Mouse (Mus musculus): Measurements from ENCODE around the gene Ficd.
"Not testable (repeated sequence)": the region's sequence is repeated elsewhere in the genome, so short reads cannot be mapped to it uniquely, and the experiment has no call there.

Gene Ficd

DNA sequence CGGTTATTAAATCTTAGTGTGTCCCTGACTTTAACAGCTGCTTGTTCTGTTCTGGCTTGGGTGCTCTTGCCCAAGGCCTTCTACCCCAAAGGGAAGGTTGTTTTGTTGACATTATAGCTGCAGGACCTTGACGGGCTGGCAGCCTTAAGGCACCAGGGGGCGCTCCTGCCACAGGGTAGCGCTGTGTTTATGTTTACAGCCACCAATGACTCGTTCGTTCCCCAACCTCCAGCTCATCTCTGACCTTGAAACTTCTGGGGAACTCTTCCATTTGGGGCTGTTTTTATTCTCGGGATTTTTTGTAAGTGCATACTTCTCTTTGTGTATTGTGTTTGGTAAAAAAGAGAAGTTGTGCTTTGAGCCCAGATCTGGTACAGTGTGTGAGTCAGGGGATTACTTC lies 38.1 kb downstream of the Ficd start:
- DNase-seq (ENCODE audit: low read depth, low spot score): peak; percentile 91

DNA sequence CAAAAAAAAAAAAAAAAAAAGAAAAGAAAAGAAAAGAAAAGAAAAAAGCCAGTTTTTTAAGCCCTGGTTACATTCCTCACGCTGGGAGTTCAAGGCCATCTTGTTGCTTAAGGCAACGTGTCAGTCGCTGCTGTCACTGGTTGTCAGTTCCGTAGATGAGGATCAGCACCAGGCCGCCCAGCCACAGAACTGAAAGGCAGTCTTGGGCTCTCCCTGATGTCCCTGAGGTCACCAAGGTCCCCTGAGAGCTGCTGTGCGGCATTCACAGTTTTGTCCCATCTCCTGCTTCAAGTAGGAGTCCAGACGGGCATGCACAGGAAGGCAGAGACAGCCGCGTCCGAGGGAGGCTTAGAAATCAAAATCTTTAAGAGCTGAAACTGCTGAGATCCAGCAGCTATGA lies 40.0 kb downstream of the Ficd start:
- no peak for DNase-seq (ENCODE audit: low read depth, low spot score)

DNA sequence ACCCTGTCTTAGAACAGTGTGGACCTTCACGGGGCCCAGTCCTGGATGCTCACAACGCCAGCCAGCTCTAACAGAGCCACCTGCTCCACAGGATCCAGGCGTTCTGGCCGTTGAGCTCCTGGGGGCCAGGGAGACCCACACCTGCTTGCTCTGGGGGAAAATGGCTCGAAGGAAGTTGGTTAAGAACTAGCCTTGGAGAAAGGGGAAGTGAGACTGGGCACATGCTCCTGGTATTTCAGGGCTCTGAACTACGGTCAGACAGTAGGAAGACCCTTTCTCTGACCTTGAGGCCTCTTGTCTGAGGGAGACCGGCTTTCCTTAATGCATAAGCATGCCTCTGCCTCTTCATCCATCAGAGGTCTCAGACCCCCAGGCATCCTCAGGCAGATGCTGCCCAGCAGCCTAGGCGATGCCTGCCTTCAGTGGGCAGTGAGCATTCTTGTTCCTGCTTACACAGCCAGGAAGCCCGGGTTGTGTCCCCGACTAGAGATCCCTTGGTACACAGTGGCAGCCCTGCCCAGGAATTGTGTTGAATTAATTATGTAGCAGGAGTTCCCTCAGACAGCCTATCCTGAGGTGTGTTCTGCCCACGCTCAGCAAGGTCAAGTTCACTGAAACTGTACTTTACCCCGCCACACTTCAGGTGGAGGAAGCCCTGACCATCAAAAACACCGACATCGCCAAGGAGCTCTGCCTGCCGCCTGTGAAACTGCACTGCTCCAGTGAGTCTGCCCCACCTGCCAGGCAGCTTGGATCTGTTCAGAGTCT lies 40.7 kb downstream of the Ficd start:
- no peak for DNase-seq (ENCODE audit: low read depth, low spot score)

DNA sequence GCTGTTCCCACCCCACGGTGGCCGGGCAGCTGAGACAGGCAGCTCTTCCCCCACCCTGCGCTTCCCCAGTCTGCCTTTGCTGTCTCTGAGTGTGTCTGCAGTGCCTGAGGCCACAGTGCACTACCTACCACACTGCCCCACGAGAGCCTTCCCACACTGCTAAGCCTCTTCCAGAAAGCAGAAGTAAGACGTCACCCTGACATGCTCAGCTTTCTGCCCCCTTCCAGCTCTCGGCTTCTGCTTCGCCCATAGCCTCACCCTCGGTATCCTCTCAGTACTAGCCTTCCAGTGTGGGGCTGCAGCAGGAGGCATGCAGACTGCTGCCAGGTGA lies 41.3 kb downstream of the Ficd start:
- DNase-seq (ENCODE audit: low read depth, low spot score): no peak

DNA sequence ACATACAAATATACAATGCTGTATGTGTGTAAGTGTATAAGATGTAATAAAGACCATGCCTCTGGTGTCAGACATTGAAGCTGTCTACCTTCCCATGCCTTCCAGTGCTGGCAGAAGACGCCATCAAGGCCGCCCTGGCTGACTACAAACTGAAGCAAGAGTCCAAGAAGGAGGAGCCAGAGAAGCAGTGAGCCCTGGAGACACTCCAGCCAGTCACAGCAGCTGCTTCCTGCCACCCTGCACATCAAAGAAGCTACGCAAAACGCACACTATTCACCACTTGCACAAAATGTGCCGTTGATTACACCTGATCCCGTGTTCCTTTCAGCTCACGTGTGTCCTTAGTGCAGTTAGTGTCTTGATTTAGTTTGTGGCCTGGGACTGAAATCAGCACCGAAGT lies 42.1 kb downstream of the Ficd start:
- DNase-seq (ENCODE audit: low read depth, low spot score): not testable (repeated sequence)

DNA sequence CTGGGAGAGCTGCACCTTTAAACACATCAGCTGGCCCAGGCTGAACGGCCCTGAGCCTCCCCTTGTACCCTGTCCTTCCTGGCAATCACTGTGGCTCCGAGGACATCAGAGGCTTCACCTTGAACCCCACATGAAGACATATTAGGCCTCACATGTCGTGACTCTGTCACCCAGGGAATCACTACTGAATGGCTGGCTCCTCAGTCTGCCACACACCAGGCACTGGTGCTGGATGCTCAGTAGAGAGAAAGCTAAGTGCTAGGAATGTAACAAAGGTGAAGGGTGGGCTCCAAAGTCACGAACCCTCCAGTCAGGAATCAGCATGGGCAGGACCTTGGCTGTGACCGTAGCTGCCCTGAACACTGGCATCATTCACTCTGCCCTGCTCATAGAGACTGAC lies 44.0 kb downstream of the Ficd start:
- DNase-seq (ENCODE audit: low read depth, low spot score): no peak

DNA sequence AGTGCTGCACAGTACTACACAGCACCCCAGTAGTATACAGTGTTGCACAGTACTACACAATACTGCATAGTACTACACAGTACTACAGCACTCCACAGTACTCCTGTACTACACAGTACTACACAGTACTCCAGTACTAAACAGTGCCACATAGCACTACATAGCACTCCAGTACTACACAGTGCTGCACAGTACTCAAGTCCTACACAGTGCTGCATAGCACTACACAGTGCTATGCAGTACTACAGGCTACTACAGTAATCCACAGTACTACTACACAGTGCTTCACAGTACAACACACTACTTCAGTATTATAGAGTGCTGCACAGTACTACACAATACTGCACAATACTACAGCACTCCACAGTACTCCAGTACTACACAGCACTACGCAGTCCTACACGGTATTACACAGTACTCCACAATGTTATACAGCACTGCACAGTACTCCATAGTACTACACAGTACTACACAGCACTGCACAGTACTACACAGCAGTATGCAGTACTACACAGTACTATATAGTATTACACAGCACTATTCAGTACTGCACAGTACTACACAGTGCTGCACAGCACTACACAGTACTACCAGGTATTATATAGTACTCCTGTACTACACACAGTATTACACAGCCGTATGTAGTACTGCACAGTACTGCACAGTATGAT lies 44.6 kb downstream of the Ficd start:
- DNase-seq (ENCODE audit: low read depth, low spot score): no peak

DNA sequence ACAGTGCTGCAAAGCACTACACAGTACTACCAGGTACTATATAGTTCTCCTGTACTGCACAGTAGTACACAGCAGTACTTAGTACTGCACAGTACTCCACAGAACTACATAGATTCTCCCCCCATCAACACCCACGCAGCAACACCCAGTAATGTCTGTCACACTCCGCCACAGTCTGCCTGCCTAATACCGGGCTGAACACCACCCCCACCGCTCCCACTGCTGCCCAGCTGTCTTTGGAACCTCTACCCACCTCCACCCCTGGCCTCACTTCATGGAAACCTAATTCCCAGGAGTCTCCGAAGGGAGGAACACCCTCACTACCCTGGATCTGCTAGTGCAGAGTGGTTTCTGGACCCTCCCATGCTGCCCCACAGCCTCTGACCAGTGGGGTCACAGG lies 45.2 kb downstream of the Ficd start:
- no peak for DNase-seq (ENCODE audit: low read depth, low spot score)

DNA sequence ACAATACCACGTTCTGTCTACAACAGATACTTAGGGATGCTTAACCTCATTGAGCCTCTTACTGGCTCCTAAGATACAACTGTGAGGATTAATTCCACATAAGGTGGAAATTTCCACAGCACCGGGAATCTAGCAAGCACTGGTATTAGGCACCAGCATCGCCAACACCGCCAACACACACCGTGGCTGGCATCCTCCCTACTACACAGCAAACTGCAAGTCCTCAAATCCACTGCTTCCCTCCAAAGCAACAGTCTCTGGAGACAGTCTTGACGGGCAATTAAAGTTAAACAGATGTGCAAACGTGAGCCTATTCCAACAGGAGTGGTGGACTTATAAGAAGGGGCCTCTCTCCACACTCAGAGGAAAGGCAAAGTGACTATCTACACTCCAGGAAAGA lies 45.7 kb downstream of the Ficd start:
- DNase-seq (ENCODE audit: low read depth, low spot score): no peak

DNA sequence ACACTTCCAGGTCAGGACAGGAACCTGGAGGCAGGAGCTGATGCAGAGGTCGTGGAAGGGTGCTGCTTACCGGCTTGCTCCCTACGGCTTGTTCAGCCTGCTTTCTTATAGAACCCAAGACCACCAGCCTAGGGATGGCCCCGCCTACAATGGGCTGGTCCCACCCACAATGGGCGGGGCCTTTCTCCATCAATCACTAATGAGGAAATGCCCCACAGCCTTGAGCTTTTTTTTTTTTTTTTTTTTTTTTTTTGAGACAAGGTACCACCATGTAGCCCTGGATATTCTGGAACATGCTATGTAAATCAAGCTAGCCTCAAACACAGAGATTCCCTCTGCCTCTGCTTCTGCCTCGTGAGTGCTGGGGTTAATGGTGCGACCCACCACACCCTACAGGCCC lies 46.3 kb downstream of the Ficd start:
- peak; percentile 61 for DNase-seq (ENCODE audit: low read depth, low spot score)

DNA sequence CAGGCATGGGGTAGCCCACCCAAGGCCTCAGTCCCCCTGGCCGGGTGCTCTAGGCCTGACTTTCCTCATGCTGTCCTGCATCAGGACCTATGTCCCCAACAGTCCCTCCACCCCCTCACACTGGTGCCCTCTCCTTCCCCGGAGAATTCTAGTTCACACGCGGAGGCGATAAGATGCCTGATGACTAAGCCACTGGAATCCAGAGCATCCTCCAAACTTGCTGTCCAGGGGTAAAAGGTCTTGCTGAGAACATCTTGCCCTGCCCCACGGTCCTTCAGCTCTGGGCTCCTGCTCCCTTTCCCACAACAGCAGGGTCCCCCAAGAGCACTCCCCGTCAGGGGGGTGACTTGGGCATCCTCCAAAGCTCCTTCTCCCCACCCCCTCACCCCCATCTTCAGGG lies 47.0 kb downstream of the Ficd start:
- no peak for DNase-seq (ENCODE audit: low read depth, low spot score)

DNA sequence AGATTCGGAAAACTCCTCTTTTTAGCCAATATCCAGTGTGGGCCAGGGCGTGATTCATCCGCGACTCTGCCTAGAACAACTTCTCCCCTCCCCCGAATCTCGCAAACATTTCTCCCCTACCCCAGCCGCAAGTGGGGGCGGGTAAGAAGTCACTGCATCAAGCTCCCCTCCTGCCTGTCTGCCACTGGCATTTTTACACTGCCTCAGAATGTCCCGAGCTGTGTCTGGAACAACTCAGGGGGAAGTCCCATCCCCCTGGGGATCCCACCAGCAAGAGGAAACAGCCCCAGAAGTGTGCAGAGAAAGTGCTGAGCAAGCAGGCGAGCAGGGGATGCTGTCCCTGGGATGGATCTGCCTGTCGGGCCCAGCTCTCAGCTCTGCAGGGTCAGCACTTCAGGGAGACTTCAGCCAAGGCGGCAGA lies 48.0 kb downstream of the Ficd start:
- DNase-seq (ENCODE audit: low read depth, low spot score): no peak

DNA sequence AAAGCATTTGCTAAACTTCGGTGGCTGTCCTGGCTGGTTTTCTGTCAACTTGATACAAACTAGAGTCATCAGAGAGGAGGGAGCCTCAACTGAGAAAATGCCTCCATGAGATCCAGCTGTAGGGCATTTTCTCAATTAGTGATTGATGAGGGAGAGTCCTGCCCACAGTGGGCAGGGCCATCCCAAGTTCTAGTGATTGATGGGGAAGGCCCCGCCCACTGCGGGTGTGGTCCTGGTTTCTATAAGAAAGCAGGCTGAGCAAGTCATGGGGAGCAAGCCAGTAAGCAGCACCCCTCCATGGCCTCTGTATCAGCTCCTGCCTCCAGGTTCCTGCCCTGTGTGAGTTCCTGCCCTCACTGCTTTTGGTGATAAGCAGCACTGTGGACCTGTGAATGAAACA lies 48.5 kb downstream of the Ficd start:
- peak; percentile 76 for DNase-seq (ENCODE audit: low read depth, low spot score)

DNA sequence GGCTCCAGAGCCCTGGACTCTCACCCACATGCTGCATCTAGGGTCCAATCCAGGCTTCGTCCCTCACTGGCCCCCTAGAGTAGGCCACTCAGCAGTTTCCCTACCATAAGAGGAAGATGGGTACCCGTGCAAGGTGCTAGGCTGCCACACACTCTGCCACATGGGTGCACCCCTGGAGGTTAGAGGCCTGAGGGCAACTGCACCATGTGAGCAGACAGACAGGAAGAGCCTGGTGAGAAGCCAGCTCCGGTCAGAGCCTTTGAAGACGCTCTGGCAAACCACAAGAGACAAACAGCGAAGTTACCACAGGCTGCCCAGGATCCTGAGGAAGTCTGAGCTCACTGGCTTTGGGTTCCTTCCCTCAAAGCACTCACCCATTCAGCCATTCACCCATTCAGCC lies 51.4 kb downstream of the Ficd start:
- no peak for DNase-seq (ENCODE audit: low read depth, low spot score)

DNA sequence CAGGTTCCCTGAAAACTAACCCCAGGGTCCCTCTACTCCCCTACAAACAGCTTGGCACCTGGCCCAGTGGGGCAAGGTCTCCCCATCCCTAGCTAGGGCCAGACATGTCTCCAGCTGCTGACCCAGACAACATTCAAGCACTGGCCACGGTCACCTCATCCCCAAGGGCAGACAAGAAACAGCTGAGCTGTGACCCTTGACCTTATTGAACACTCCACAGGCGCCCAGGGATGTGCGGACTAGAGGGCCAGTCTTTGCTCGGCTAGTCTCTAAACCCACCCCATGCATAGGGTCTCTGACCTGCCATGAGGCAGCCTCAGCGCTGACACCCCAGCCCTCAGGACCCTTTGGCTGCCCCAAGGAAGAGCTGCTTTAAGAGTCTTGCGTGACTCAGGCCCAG lies 53.0 kb downstream of the Ficd start:
- no peak for DNase-seq (ENCODE audit: low read depth, low spot score)

DNA sequence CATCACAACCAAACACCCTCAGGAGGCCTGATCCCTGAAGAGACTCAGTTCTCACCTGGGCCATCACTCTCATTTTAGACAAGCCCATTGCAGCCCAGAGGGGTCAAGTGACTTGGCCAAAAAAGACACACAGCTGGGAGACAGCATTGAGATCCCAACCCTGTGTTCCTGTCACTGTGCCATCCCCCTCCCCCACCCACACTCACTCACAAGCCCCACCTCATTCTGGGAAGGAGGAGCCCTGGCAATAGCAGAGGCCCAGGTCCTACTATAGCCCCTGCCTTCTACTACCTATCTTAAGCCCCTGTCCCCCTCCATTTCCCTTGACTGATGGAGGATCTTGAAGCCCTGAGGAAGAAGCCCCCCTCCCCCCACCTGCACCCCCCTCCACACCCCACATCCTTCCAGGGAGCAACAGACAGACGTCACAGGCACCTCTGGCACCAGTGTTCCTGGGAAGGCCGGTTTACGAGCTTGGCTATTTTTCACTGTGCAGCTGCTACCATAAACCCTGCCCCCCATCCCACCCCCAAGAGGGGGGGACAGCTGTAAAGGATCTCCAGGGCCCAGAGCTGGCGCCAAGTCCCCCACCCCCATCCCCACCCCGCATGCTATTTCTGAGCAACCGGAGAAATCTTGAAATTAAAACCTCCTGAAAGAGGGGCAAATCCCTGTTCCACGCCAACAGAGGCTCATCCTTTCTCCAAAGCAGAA lies 53.6 kb downstream of the Ficd start:
- DNase-seq (ENCODE audit: low read depth, low spot score): no peak

Data from ZHBTc4 (cell line).